Mouse (Mus musculus) MEL (cell line): ENCODE data around the gene Rrp36. TPM values are rescaled to one million over a fixed set of nuclear protein-coding genes. Genes with fewer than 3 reads are reported as not detected.

Source experiments
- DNase-seq: peaks from one replicate; pipeline ENCODE4 v3.0.0; 2011; ENCODE audit warnings: low read depth, low spot score
- H3K27ac ChIP-seq: 2 replicates; pipeline ENCODE4 v1.5.1; 2012; ENCODE audit warnings: low read depth, mild to moderate bottlenecking, control low read depth, low read length, moderate library complexity; ENCODE audit not compliant: control insufficient read depth
- H3K27me3 ChIP-seq, 2 experiments: fragments of 150-350 bp in 1 of 2; sonication (generic) in 1 of 2; 2 replicates each; pipeline ENCODE4 v1.6.1; 2012; ENCODE audit warnings: low read length in 2 of 2, mild to moderate bottlenecking in 2 of 2, improper control_type of control experiment in 1 of 2, moderate library complexity in 1 of 2; ENCODE audit not compliant: insufficient read depth in 2 of 2, control insufficient read depth in 1 of 2
- H3K36me3 ChIP-seq, 2 experiments: 2 replicates each; pipeline ENCODE4 v1.6.1; 2012 to 2014; ENCODE audit warnings: low read length in 2 of 2, improper control_type of control experiment in 1 of 2, inconsistent platforms in 1 of 2, mild to moderate bottlenecking in 1 of 2; ENCODE audit not compliant: insufficient read depth in 2 of 2, control insufficient read depth in 1 of 2
- H3K4me1 ChIP-seq, 2 experiments: fragments of 150-350 bp in 1 of 2; sonication (generic) in 1 of 2; 2 replicates each; pipeline ENCODE4 v1.6.1; 2012; ENCODE audit warnings: low read length in 2 of 2, improper control_type of control experiment in 1 of 2, mild to moderate bottlenecking in 1 of 2; ENCODE audit not compliant: insufficient read depth in 2 of 2, control insufficient read depth in 1 of 2
- H3K4me3 ChIP-seq, 2 experiments: fragments of 150-350 bp in 1 of 2; sonication (generic) in 1 of 2; 2 replicates each; pipeline ENCODE4 v1.5.1; 2012; ENCODE audit warnings: low read depth in 2 of 2, low read length in 2 of 2, mild to moderate bottlenecking in 2 of 2, moderate library complexity in 2 of 2, control low read depth in 1 of 2, improper control_type of control experiment in 1 of 2; ENCODE audit not compliant: control insufficient read depth in 1 of 2, insufficient read depth in 1 of 2
- H3K79me2 ChIP-seq: 2 replicates; pipeline ENCODE4 v1.6.1; 2012; ENCODE audit warnings: mild to moderate bottlenecking, low read length, moderate library complexity; ENCODE audit not compliant: control insufficient read depth, poor library complexity, insufficient read depth
- H3K9ac ChIP-seq: 2 replicates; pipeline ENCODE4 v1.6.1; 2012; ENCODE audit warnings: low read depth, mild to moderate bottlenecking, control low read depth, low read length, moderate library complexity; ENCODE audit not compliant: control insufficient read depth, poor library complexity, severe bottlenecking
- H3K9me3 ChIP-seq: fragments of 150-350 bp; sonication (generic); replicated peaks from 2 replicates; pipeline ENCODE4 v1.6.1; 2012; ENCODE audit warnings: mild to moderate bottlenecking, low read length, improper control_type of control experiment, moderate library complexity; ENCODE audit not compliant: insufficient read depth
- CHD1 ChIP-seq: IDR thresholded peaks from 2 replicates; pipeline ENCODE4 v1.6.1; 2012; ENCODE audit warnings: low read depth, mild to moderate bottlenecking, inconsistent platforms, low read length, improper control_type of control experiment
- CHD2 ChIP-seq: IDR thresholded peaks from 2 replicates; pipeline ENCODE4 v1.6.1; 2011; ENCODE audit warnings: low read length, improper control_type of control experiment
- CTCF ChIP-seq, 3 experiments: IDR thresholded peaks in 2 of 3; conservative IDR thresholded peaks in 1 of 3; 2 replicates each; pipeline ENCODE4 v1.5.1; 2011 to 2012; ENCODE audit warnings: low read length in 3 of 3, low read depth in 2 of 3, mild to moderate bottlenecking in 2 of 3, improper control_type of control experiment in 1 of 3, inconsistent platforms in 1 of 3, mixed read lengths in 1 of 3, moderate library complexity in 1 of 3; ENCODE audit not compliant: control insufficient read depth in 1 of 3, insufficient read depth in 1 of 3, poor library complexity in 1 of 3, severe bottlenecking in 1 of 3
- E2F4 ChIP-seq: IDR thresholded peaks from 2 replicates; pipeline ENCODE4 v1.6.1; 2011; ENCODE audit warnings: low read depth, low read length, improper control_type of control experiment, borderline replicate concordance
- ELF1 ChIP-seq: IDR thresholded peaks from 2 replicates; pipeline ENCODE4 v1.6.1; 2014; ENCODE audit warnings: low read depth, mild to moderate bottlenecking, inconsistent platforms, low read length, improper control_type of control experiment, moderate library complexity
- EP300 ChIP-seq, 2 experiments: IDR thresholded peaks; 2 replicates each; pipeline ENCODE4 v1.6.1; 2011; ENCODE audit warnings: improper control_type of control experiment in 2 of 2, low read length in 2 of 2, low read depth in 1 of 2, mild to moderate bottlenecking in 1 of 2
- ETS1 ChIP-seq: IDR thresholded peaks from 2 replicates; pipeline ENCODE4 v1.6.1; 2012; ENCODE audit warnings: low read depth, mild to moderate bottlenecking, inconsistent platforms, low read length, improper control_type of control experiment, moderate library complexity
- GATA1 ChIP-seq: IDR thresholded peaks from 2 replicates; pipeline ENCODE4 v1.6.1; 2011; ENCODE audit warnings: low read depth, low read length, improper control_type of control experiment
- JUND ChIP-seq: IDR thresholded peaks from 2 replicates; pipeline ENCODE4 v1.6.1; 2011; ENCODE audit warnings: low read depth, mild to moderate bottlenecking, improper control_type of control experiment, low read length
- MAFK ChIP-seq: IDR thresholded peaks from 2 replicates; pipeline ENCODE4 v1.6.1; 2011; ENCODE audit warnings: low read depth, mild to moderate bottlenecking, low read length, improper control_type of control experiment, borderline replicate concordance
- MAX ChIP-seq: IDR thresholded peaks from 2 replicates; pipeline ENCODE4 v1.6.1; 2011; ENCODE audit warnings: low read length, improper control_type of control experiment
- MAZ ChIP-seq: IDR thresholded peaks from 2 replicates; pipeline ENCODE4 v1.6.1; 2012; ENCODE audit warnings: low read depth, mild to moderate bottlenecking, inconsistent platforms, low read length, improper control_type of control experiment
- MEF2A ChIP-seq: IDR thresholded peaks from 2 replicates; pipeline ENCODE4 v1.6.1; 2014; ENCODE audit warnings: low read depth, mild to moderate bottlenecking, inconsistent platforms, low read length, improper control_type of control experiment; ENCODE audit not compliant: poor library complexity, insufficient replicate concordance, severe bottlenecking; ENCODE audit errors: extremely low read depth
- MYB ChIP-seq: IDR thresholded peaks from 2 replicates; pipeline ENCODE4 v1.6.1; 2011; ENCODE audit warnings: mild to moderate bottlenecking, low read depth, low read length, improper control_type of control experiment
- MYC ChIP-seq: IDR thresholded peaks from 2 replicates; pipeline ENCODE4 v1.6.1; 2011; ENCODE audit warnings: low read depth, mild to moderate bottlenecking, low read length, improper control_type of control experiment, moderate library complexity
- POLR2A ChIP-seq, 2 experiments: IDR thresholded peaks; 2 replicates each; pipeline ENCODE4 v1.6.1; 2011 to 2012; ENCODE audit warnings: low read length in 2 of 2, mild to moderate bottlenecking in 2 of 2, control low read depth in 1 of 2, improper control_type of control experiment in 1 of 2, low read depth in 1 of 2, moderate library complexity in 1 of 2; ENCODE audit not compliant: control insufficient read depth in 1 of 2, insufficient read depth in 1 of 2, poor library complexity in 1 of 2
- POLR2AphosphoS2 ChIP-seq: IDR thresholded peaks from 2 replicates; pipeline ENCODE4 v1.6.1; 2011; ENCODE audit warnings: low read length, improper control_type of control experiment
- POLR2AphosphoS5 ChIP-seq: IDR thresholded peaks from 2 replicates; pipeline ENCODE4 v1.6.1; 2012; ENCODE audit warnings: low read depth, borderline replicate concordance, mild to moderate bottlenecking, inconsistent platforms, low read length, moderate library complexity, mixed read lengths
- RAD21 ChIP-seq: IDR thresholded peaks from 2 replicates; pipeline ENCODE4 v1.6.1; 2011; ENCODE audit warnings: mild to moderate bottlenecking, low read depth, low read length, improper control_type of control experiment
- SMC3 ChIP-seq: IDR thresholded peaks from 2 replicates; pipeline ENCODE4 v1.6.1; 2011; ENCODE audit warnings: low read depth, low read length, improper control_type of control experiment
- TAL1 ChIP-seq: IDR thresholded peaks from 2 replicates; pipeline ENCODE4 v1.6.1; 2012; ENCODE audit warnings: mild to moderate bottlenecking, inconsistent platforms, low read length, moderate library complexity, mixed read lengths
- TBP ChIP-seq: IDR thresholded peaks from 2 replicates; pipeline ENCODE4 v1.8.0; 2011; ENCODE audit warnings: low read depth, low read length, improper control_type of control experiment
- TCF12 ChIP-seq: IDR thresholded peaks from 2 replicates; pipeline ENCODE4 v1.6.1; 2014; ENCODE audit warnings: low read depth, mild to moderate bottlenecking, inconsistent platforms, low read length, improper control_type of control experiment, moderate library complexity
- UBTF ChIP-seq: IDR thresholded peaks from 2 replicates; pipeline ENCODE4 v1.6.1; 2012; ENCODE audit warnings: low read depth, mild to moderate bottlenecking, inconsistent platforms, low read length, improper control_type of control experiment, moderate library complexity, borderline replicate concordance; ENCODE audit not compliant: insufficient read depth
- USF1 ChIP-seq: IDR thresholded peaks from 2 replicates; pipeline ENCODE4 v1.6.1; 2014; ENCODE audit warnings: low read depth, mild to moderate bottlenecking, inconsistent platforms, low read length, improper control_type of control experiment, moderate library complexity
- USF2 ChIP-seq, 2 experiments: IDR thresholded peaks; 2 replicates each; pipeline ENCODE4 v1.6.1; 2011 to 2012; ENCODE audit warnings: improper control_type of control experiment in 2 of 2, low read length in 2 of 2, borderline replicate concordance in 1 of 2, inconsistent platforms in 1 of 2, low read depth in 1 of 2, mild to moderate bottlenecking in 1 of 2; ENCODE audit not compliant: insufficient read depth in 1 of 2
- ZKSCAN1 ChIP-seq: IDR thresholded peaks from 2 replicates; pipeline ENCODE4 v1.6.1; 2012; ENCODE audit warnings: low read depth, mild to moderate bottlenecking, inconsistent platforms, low read length, improper control_type of control experiment, moderate library complexity
- ZNF384 ChIP-seq: IDR thresholded peaks from 2 replicates; pipeline ENCODE4 v1.6.1; 2012; ENCODE audit warnings: low read depth, mild to moderate bottlenecking, inconsistent platforms, low read length, improper control_type of control experiment
- polyA plus RNA-seq, 2 experiments: library from polyadenylated mRNA; stranded (reverse) in 1 of 2; unstranded in 1 of 2; fragments of >175 nt in 1 of 2; fragments of >200 nt in 1 of 2; gene quantifications; 2 replicates each; pipeline versions ENCODE4 v1.2.1 to v1.2.4; 2012; ENCODE audit warnings: low replicate concordance in 2 of 2, low read depth in 1 of 2; ENCODE audit not compliant: insufficient read length in 2 of 2, insufficient read depth in 1 of 2, missing spikeins in 1 of 2
- total RNA-seq: library from RNA; depleted of rRNA; stranded (reverse); fragments of 300-350 nt; gene quantifications from 2 replicates; pipeline ENCODE4 v1.2.3, GENCODE M21; 2012

Rrp36 gene
- total and polyA plus RNA-seq, 3 experiments = 51.2 to 55.3 TPM; not detected in 1

DNA sequence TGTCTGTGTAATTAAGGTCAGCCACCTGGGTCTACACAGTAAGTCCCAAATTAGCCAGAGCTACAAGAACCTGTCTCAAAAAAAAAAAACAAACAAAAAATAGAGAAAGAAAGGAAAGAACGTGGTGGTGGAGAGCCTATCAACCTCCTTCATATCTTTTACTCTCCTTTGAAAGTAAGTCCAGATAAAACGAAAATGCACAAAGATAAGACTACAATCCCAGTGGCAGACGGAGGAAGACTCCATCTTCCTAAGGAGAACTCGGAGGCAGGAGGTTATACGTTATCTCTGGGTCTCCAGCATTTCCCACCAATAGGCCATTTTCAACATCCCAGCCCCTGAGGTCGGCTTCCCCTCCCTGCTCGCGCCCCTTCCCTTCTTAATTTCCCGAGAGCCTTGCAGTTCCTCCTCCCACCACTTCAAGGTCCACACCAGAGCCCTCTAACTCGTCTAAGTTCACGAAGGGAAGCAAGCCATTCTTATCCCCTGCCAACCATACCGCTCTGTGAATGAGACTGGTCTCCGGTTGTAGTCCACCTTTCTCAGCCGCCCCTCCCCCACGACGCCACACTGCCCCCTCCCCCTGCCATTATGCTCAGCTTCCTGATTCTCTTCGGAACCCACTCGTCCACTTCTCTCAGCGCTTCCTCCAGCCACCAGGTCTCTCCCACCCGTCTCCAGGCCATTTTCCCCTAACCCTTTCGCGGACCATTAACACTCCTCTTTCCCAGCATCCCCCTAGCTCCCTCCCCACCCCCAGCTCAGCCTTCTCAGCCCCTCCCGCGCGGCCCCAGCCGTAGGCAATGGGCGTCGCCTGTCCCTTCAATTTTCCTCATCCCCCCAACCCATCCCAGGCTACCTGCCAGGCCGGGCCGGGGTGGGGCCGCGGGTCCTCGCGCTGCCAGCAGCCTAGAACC is 5.9 kb upstream of the Rrp36 start (continued):
- TF ChIP-seq POLR2A (IDR thresholded peaks at IDR 0.05; ENCODE audit: control insufficient read depth in 1 of 2, insufficient read depth in 1 of 2, low read depth in 1 of 2, low read length in 2 of 2, poor library complexity in 1 of 2) (peak in 1 of 2 experiments; percentile 42; a peak in 2 of 4 replicates), ELF1 (peak; percentile 31; the same call in 1 of the 2 replicates), ZKSCAN1 (no peak), RAD21 (no peak), POLR2AphosphoS2 (no peak), CHD2 (peak; percentile 55), UBTF (no peak), ETS1 (peak; percentile 49; the same call in 1 of the 2 replicates), TCF12 (0 out of 2 replicates have a peak, but pooled peaks have one; percentile 18), EP300 (IDR thresholded peaks at IDR 0.05; ENCODE audit: low read depth in 1 of 2, low read length in 2 of 2) (peak; percentile 51 to 53), TBP (no peak), GATA1 (peak; percentile 85), MYB (0 out of 2 replicates have a peak, but pooled peaks have one; percentile 12), USF2 (IDR thresholded peaks at IDR 0.05; ENCODE audit: borderline replicate concordance in 1 of 2, insufficient read depth in 1 of 2, low read depth in 1 of 2, low read length in 2 of 2) (no peak), MAZ (peak; percentile 64; the same call in 1 of the 2 replicates)

DNA sequence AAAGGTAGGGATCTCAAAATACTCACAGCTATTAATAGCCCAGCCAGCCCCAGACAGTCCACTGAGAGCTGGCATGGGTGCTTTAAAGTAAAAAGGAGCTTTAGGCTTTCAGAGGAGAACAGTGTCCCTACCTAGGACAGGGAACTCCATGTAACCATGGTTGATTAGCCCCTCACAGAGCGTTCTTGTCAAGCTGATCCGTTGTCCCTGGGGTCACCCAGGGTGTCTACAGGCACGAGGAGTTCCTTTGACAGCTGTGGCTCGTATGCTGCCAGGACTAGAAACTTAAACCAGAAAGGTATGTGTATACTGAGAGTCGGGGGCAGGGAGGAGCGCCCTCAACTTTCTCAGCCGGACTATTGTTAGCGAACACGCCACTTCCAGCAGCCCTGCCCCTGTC is 4.8 kb upstream of the Rrp36 start:
- peak overlapping the region in 1 of 2 experiments; percentile 93; a peak in 1 of 4 replicates for H3K4me3 ChIP-seq
- no peak for DNase-seq
- peaks cover 37% of the 10 kb centered on the region for H3K79me2 ChIP-seq
- H3K36me3 ChIP-seq = peaks cover 0 to 20% of the 10 kb centered on the region in 2 experiments; a peak in 2 of 4 replicates
- TF ChIP-seq RAD21 (no peak), ZKSCAN1 (no peak), POLR2AphosphoS5 (no peak), MAX (no peak), EP300 (IDR thresholded peaks at IDR 0.05; ENCODE audit: low read depth in 1 of 2, low read length in 2 of 2) (no peak), SMC3 (no peak), TAL1 (no peak), MAFK (no peak), E2F4 (no peak), CHD2 (no peak), ZNF384 (no peak), TCF12 (no peak), CTCF (IDR thresholded peaks at IDR 0.05 in 2 of 3, conservative IDR thresholded peaks at IDR 0.05 in 1 of 3; ENCODE audit: control insufficient read depth in 1 of 3, insufficient read depth in 1 of 3, low read depth in 2 of 3, low read length in 3 of 3, poor library complexity in 1 of 3, severe bottlenecking in 1 of 3) (no peak), JUND (no peak), MYB (no peak), MYC (no peak), USF1 (no peak), CHD1 (no peak), POLR2A (IDR thresholded peaks at IDR 0.05; ENCODE audit: control insufficient read depth in 1 of 2, insufficient read depth in 1 of 2, low read depth in 1 of 2, low read length in 2 of 2, poor library complexity in 1 of 2) (no peak), MEF2A (no peak)
- TF ChIP-seq, all 39 proteins: peak for 0
- no peak overlapping the region for H3K27ac ChIP-seq
- peaks cover 2 to 15% of the 10 kb centered on the region in 2 experiments; a peak in 3 of 4 replicates for H3K4me1 ChIP-seq
- H3K9me3 ChIP-seq = no peaks in the 10 kb centered on the region
- peak overlapping the region; percentile 95 for H3K9ac ChIP-seq
- no peaks in the 10 kb centered on the region for H3K27me3 ChIP-seq
